Mouse (Mus musculus) brain, embryonic 18.5 days (tissue): ENCODE measurements around the gene Sbno2.
A peak's percentile ranks its signal among the peaks of the same experiment; 100 is the strongest.

ENCODE experiments used
- DNase-seq: peaks from one replicate; pipeline ENCODE4 v3.0.0-alpha.2; 2012; ENCODE audit warnings: low read depth, low spot score

Gene Sbno2

DNA sequence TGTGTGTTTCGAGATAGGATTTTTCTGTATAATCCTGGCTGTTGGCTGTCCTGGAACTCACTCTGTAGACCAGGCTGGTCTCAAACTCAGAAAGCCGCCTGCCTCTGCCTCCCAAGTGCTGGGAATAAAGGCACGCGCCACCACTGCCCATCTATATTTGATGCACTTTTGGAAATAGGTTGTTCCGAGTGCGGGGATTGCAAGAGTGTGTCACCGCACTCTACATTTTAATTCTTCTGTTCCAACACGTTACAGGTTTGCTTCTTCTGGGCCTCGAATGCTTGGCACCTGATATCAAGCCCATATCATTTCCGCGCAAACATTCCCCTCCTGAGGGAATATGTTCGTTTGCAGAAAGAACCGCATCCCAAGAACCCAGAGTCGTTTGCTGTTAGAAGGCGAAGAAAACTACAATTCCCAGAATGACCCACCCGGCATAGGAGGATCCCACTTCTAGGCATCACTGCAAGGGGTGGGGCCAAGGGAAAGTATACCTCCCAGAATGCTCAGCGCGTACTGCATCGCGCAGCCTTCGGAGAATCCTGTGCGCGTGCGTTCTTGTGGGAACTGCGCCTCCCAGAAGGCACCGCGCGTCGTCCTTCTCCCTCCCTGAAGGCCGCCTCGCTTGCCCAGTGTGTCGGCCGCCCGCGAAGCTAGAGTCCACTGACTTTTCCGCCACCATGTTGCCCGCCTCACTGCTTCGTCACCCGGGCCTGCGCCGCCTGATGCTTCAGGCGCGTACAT is 36.6 kb upstream of the Sbno2 start:
- peak; percentile 98 for DNase-seq

GRCm38 (mm10) chr10:80141243-80141642 is 35.9 kb upstream of the Sbno2 start:
- peak; percentile 87 for DNase-seq

GRCm38 (mm10) chr10:80140666-80141035 is 35.3 kb upstream of the Sbno2 start, which contains the start of gene Cbarp:
Cbarp (minus strand) TSS chr10:80140835.
- no peak for DNase-seq

DNA sequence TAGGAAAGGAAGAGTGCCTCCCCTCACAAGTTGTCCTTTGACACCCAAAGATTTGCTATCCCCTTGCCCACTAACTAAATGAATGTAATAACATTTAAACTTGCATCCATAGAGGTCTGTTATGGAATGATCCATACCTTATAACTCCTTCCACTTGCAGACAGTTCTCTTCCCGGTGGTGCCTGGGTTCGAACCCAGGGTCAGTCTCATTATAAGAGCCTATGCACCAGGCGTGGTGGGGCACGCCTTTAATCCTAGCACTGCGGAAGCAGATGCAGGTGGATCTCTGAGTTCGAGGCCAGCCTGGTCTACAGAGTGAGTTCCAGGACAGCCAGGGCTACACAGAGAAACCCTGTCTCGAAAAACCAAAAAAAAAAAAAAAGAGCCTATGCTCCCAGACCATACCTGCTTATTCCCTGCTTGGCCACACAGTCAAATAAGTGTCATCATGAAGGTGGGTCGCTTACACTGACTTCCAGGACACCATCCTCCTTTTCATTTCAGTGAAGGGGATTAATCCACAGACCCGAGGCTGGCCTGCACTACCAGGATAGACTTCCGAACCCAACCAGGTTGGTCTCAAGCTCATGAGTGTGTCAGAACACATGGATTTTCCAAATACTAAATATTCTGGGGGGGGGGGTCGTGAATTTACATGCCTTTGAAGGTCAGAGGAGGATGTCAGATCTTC is 34.7 kb upstream of the Sbno2 start:
- DNase-seq, result no peak

- no peak for DNase-seq
Measured at GRCm38 (mm10) chr10:80139439-80139775, 34.0 kb upstream of the Sbno2 start.

DNA sequence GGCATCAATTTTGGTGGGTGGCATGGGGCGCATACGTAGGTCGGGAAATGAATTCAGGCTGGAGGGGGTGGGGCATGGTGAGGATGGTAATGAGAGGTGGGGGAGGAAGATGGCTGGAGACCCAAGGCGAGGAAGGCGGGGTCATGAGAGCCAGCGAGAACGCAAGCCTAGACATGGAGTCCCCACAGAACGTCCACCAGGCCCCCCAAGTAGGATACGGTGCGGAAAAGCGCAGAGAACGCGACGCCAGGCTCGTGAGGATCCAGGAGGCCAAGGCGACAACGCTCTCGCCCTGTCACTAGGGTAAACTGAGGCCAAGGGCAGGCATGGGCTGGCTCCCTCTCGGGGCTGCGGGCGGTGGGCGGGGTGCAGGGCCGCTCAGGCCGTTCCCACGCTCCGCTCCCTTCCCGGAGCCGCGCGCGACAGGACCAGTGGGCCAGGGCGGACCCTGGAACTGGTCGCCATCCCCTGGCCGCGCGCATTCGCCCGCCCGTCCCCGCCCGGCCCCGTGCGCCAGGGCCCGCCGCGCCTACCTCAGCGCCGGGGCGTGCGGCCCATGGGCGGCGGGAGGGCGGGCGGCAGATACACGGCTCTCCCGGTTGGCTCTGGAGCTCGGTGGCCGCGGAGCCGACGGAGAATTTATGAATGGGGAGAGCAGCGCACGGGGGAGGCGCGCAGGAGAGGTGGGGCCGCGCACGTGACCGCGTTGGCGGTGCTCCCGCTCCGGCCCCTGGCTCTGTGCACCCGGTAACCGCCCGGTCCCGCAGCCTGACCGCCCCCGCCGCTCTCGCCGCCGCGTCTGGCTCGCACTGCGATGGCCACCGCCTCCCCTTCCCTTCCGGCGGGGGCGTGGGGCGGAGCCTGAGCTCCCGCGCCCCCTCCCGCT is 33.4 kb upstream of the Sbno2 start, which contains the start of gene Atp5d:
Gene Atp5d, plus strand, starts transcription at position 80 of the 886 bp plus-strand sequence.
- no peak for DNase-seq

GRCm38 (mm10) chr10:80137626-80138552 is 32.5 kb upstream of the Sbno2 start:
- no peak for DNase-seq

DNA sequence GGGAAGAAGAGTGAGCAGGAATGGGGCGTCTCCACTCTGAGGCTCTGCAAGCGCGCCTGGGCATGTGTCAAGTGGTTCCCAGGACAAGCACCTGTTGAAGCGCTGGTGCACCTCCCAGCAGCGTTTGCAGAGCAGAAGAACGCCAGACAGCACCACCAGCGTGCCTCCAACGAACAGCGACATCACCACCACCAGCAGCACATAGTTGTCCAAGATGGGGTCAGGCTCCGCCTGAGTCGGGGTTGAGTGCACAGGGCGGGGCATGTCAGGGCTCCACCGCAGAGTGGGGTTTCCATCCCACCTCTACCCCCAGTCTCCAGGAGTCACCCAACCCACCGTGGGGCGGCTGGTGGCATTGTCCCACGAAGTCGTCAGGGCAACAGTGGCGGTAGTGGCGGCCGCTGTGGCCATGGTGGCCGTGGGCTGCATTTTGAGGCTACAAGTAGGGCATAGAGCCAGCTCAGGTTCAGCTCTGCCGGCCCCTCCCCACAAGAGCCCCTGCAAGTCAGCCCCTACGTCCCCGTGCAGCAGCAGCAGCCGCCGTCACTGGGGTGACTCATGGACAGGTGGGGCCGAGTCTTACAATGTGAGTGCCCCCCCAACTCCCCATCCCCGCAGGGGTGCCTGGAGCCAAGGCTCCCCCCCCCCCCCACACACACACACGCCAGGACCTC is 31.7 kb upstream of the Sbno2 start:
- no peak for DNase-seq

DNA sequence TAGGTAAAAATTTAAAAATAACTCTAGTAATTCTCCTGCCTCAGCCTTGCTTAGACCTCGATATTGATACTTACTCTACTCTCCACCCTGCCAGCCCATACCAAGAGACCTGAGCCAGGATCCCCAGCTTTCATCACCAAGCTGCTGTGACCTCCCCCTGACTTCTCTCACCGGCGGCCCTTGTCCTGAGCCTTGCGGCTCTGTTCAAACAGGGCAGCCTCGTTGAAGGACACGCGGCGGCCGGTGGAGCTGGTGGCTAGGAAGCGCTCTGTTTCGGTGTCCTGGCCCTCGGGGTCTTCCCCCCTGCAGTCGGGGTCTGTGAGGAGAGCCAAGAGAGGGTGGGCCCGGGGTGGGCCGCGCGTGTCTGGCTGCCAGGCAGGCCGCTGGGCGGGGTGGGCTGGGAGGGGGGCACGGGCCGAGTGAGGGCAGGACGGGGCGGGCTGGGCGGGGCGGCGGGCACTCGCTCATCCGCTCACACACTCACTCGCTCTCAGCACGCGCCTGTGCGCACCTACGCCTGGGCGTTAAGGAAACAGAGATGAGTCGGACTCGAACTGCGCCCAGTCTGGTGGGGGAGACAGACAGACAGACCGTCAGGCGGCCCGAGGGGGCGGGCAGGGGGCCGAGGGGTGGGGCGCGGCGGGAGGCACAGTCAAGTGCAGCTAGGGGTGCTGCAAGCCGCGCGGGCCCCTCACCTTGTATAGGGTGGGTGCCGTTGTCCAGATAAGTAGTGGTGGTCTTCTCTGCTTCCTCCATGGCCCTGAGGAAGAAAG is 31.0 kb upstream of the Sbno2 start:
- DNase-seq, result no peak

- DNase-seq, result no peak
Measured at GRCm38 (mm10) chr10:80135641-80136040, 30.3 kb upstream of the Sbno2 start.

GRCm38 (mm10) chr10:80135161-80135560 is 29.8 kb upstream of the Sbno2 start:
- DNase-seq, result no peak

DNA sequence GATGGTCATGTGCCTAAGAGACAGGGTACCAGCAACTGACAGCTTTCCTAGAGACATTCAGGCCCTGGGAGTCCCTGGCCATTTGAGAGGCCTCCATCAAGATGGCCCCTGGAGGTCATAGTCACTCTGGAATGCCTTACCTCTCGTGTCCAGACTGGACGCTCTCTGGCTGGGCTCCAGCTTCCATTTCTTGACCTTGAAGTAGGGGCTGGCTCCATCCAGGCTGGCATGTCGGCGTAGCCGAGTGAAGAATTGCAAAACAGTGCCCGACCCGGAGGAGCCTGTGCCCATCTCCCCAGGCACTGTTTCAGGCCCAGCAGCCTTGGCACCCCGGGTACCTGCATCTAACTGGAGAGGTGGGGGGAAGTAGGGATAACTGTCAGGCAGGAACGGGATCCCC is 29.1 kb upstream of the Sbno2 start:
- DNase-seq, result no peak

- DNase-seq, result no peak
Measured at GRCm38 (mm10) chr10:80133226-80133849, 28.0 kb upstream of the Sbno2 start.

DNA sequence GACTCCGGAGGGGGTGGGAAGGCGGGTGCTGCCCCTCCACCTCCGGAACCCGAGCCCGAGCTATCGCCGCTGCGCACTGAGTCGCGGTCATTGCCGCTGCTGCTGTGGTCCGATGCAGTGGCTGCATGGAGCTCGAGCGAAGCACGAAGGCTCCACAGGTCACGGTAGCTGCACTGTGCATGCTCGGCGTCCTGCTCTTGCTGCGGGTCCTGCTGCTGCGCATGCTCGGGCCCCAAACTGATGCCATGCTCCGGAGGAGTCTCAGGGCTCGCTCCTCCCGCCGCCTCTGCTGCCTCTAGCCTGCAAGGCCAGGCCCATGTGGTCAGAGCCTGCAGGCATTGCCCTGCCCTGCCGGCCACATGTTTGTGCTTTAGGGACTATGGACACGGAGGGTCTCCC is 26.6 kb upstream of the Sbno2 start:
- DNase-seq, result no peak

- DNase-seq, result no peak
Measured at GRCm38 (mm10) chr10:80131316-80131951, 26.1 kb upstream of the Sbno2 start.

GRCm38 (mm10) chr10:80130403-80131031 is 25.1 kb upstream of the Sbno2 start:
- no peak for DNase-seq

DNA sequence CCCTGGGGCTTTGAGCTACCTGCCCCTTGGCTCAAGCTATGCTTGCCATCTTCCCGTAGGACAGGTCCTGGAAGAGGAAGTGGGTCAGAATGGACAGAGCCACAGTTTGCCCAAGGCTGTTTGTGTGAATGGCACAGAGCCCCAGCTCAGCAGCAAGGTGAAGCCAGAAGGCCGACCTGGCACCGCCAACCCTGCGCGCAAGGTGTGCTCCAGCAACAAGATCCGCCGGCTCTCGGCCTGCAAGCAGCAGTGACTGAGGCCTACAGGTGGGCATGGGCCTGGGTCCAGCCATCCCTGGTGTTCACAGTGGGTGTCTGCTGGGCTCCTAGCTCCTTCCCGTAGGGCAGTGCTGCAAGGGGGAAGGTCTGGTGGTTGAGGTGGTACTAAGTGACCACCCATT is 24.5 kb upstream of the Sbno2 start:
- DNase-seq, result no peak

- DNase-seq, result no peak
Measured at GRCm38 (mm10) chr10:80127920-80128319, 22.5 kb upstream of the Sbno2 start.
